Comparison of ENCODE assay signal across 17 mouse cellular contexts in genomic region chr2:170729661-170730060, GRCm38 (mm10). TPM values are rescaled to one million over a fixed set of nuclear protein-coding genes. Genes with fewer than 3 reads are reported as not detected.
"Had no signal": no experiment of that assay in that cellular context is flagged by ENCODE, and none has a peak within 500 bp of the region (broad histone marks: within the 10 kb centered on the region; RNA-seq: fewer than 3 reads in every experiment).

No protein-coding gene starts in this region.

- H3K27me3 ChIP-seq: neural tube, embryonic 12.5 days had no signal

- H3K4me2 ChIP-seq: lung, embryonic 14.5 days; midbrain, embryonic 12.5 days; neural tube, embryonic 12.5 days; stomach, embryonic 15.5 days had no signal

- H3K27ac ChIP-seq: macrophage; midbrain, embryonic 12.5 days; neural tube, embryonic 12.5 days; stomach, embryonic 15.5 days; stomach, postnatal 0 days had no signal

- DNase-seq: lung, embryonic 14.5 days; lung, postnatal 14 days; lung, postnatal 36 days; midbrain, embryonic 14.5 days; right cerebral cortex, postnatal 14 days; thymus, adult 2 months; thymus, postnatal 25 days; thymus, postnatal 4 days had no signal

- H3K36me3 ChIP-seq: midbrain, embryonic 12.5 days; neural tube, embryonic 12.5 days; stomach, embryonic 15.5 days had no signal

- H3K9ac ChIP-seq: lung, embryonic 14.5 days; midbrain, embryonic 12.5 days; neural tube, embryonic 12.5 days; stomach, embryonic 15.5 days had no signal

- H3K9me3 ChIP-seq: midbrain, embryonic 12.5 days; neural tube, embryonic 12.5 days; stomach, embryonic 15.5 days had no signal

- H3K4me3 ChIP-seq: megakaryocyte, embryonic 14.5 days; midbrain, embryonic 12.5 days; neural tube, embryonic 12.5 days; stomach, embryonic 15.5 days had no signal

- ATAC-seq: midbrain, embryonic 16.5 days had no signal

- H3K4me1 ChIP-seq: megakaryocyte, embryonic 14.5 days had no signal

RNA-seq across cellular contexts. Expression of gene Dok5, which starts 1.9 kb away (rescaled TPM):
- total RNA-seq: monocyte, adult 5-6 weeks; neutrophil, adult 5-6 weeks had no signal
- polyA plus RNA-seq: macrophage had no signal
